Comparison of ENCODE assay signal across 18 mouse cellular contexts in the genomic region with DNA sequence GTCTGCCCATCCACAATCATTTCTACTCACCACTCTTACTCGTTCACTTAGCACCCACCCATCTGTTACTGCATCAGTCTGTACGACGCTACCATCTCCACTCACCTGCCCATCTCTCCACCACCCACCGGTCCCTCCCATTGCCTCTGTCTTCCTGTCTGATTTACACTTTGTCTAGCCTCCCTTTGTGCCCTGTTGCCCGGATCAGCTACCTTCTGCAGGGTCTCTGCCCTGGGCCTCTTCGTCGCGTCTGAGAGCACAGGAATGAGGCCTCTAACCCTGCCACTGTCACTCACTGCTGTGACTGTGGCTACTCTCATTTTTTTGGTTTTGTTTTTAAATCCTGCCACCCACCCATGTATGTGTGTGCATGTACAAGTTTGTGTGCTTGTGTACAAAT. TPM values are rescaled to one million over a fixed set of nuclear protein-coding genes. Genes with fewer than 3 reads are reported as not detected.
DNase-seq lines count a peak whose midpoint lies in the region; ATAC-seq lines count a peak whose summit lies in the region.
"Had no signal": no experiment of that assay in that cellular context is flagged by ENCODE, and none has a peak within 500 bp of the region (broad histone marks: within the 10 kb centered on the region; RNA-seq: fewer than 3 reads in every experiment).

No protein-coding gene starts in this region.

- no peaks in the 10 kb centered on the region for H3K36me3 ChIP-seq in forebrain, embryonic 13.5 days (ENCODE audit: poor library complexity, severe bottlenecking)
- H3K36me3 ChIP-seq in forebrain, embryonic 16.5 days (ENCODE audit: control insufficient read depth, insufficient read depth), result no peaks in the 10 kb centered on the region
- no peaks in the 10 kb centered on the region for H3K36me3 ChIP-seq in kidney, embryonic 16.5 days (ENCODE audit: insufficient read depth, low read length)
- H3K36me3 ChIP-seq: embryonic facial prominence, embryonic 13.5 days; heart, embryonic 12.5 days; limb, embryonic 13.5 days; liver, embryonic 15.5 days; midbrain, embryonic 13.5 days had no signal

- no peak overlapping the region for H3K9ac ChIP-seq in forebrain, embryonic 13.5 days
- no peak overlapping the region for H3K9ac ChIP-seq in forebrain, embryonic 16.5 days (replicated peaks; ENCODE audit: low read depth, low read length)
- no peak overlapping the region for H3K9ac ChIP-seq in kidney, embryonic 16.5 days (replicated peaks; ENCODE audit: low read length)
- H3K9ac ChIP-seq: embryonic facial prominence, embryonic 13.5 days; heart, embryonic 12.5 days; hindbrain, embryonic 14.5 days; limb, embryonic 13.5 days; liver, embryonic 15.5 days; midbrain, embryonic 13.5 days had no signal

- ATAC-seq in forebrain, embryonic 13.5 days, result no peak
- no peak for ATAC-seq in forebrain, embryonic 16.5 days
- peak; percentile 52; the same call in 1 of the 2 replicates for ATAC-seq in kidney, embryonic 16.5 days (ENCODE audit: low FRiP score, low TSS enrichment)
- ATAC-seq: intestine, embryonic 16.5 days; midbrain, embryonic 13.5 days had no signal

- 60% methylated on average over 8 of the region's 8 CpGs for WGBS in forebrain, embryonic 13.5 days
- WGBS in forebrain, embryonic 16.5 days, result 69% methylated on average over 8 of the region's 8 CpGs
- 36% methylated on average over 8 of the region's 8 CpGs for WGBS in kidney, embryonic 16.5 days

- peaks cover 88% of the 10 kb centered on the region for H3K4me1 ChIP-seq in forebrain, embryonic 13.5 days
- peaks cover 68% of the 10 kb centered on the region for H3K4me1 ChIP-seq in forebrain, embryonic 16.5 days (replicated peaks; ENCODE audit: control insufficient read depth, insufficient read depth, low read length)
- H3K4me1 ChIP-seq in kidney, embryonic 16.5 days (ENCODE audit: insufficient read depth, low read length), result peaks cover 56% of the 10 kb centered on the region

- no peaks in the 10 kb centered on the region for H3K27me3 ChIP-seq in forebrain, embryonic 13.5 days
- H3K27me3 ChIP-seq in forebrain, embryonic 16.5 days (replicated peaks; ENCODE audit: control insufficient read depth, insufficient read depth, low read length), result no peaks in the 10 kb centered on the region
- no peaks in the 10 kb centered on the region for H3K27me3 ChIP-seq in kidney, embryonic 16.5 days (ENCODE audit: insufficient read depth, low read length)
- H3K27me3 ChIP-seq: embryonic facial prominence, embryonic 13.5 days; heart, embryonic 12.5 days; limb, embryonic 13.5 days; liver, embryonic 15.5 days; midbrain, embryonic 13.5 days had no signal

- intact Hi-C loops in gastrocnemius, postnatal 36 days (cut with DNase I), result no loop called here

- no peak for DNase-seq in kidney, adult 8-10 months
- peak; percentile 17 for DNase-seq in thymus, postnatal 4 days
- no peak for DNase-seq in thymus, adult 18-20 months
- DNase-seq in gastrocnemius, postnatal 36 days, result no peak
- DNase-seq: B cell, adult 2 months; heart, postnatal 14 days; right cerebral cortex, postnatal 25 days had no signal

- H3K9me3 ChIP-seq in forebrain, embryonic 13.5 days (replicated peaks), result no peaks in the 10 kb centered on the region
- H3K9me3 ChIP-seq in forebrain, embryonic 16.5 days (ENCODE audit: control insufficient read depth, low read length), result no peaks in the 10 kb centered on the region
- no peaks in the 10 kb centered on the region for H3K9me3 ChIP-seq in kidney, embryonic 16.5 days (ENCODE audit: low read length)
- H3K9me3 ChIP-seq: embryonic facial prominence, embryonic 13.5 days; heart, embryonic 12.5 days; limb, embryonic 13.5 days; liver, embryonic 15.5 days; midbrain, embryonic 13.5 days had no signal

- H3K4me2 ChIP-seq in forebrain, embryonic 13.5 days, result no peak overlapping the region
- H3K4me2 ChIP-seq in forebrain, embryonic 16.5 days (ENCODE audit: low read length), result no peak overlapping the region
- no peak overlapping the region for H3K4me2 ChIP-seq in kidney, embryonic 16.5 days (replicated peaks; ENCODE audit: low read depth, low read length)
- H3K4me2 ChIP-seq: embryonic facial prominence, embryonic 13.5 days; heart, embryonic 12.5 days; hindbrain, embryonic 14.5 days; limb, embryonic 13.5 days; liver, embryonic 15.5 days; midbrain, embryonic 13.5 days had no signal

- H3K27ac ChIP-seq in forebrain, embryonic 13.5 days, result peak overlapping the region; percentile 54
- no peak overlapping the region; the same call in 1 of the 2 replicates for H3K27ac ChIP-seq in forebrain, embryonic 16.5 days (ENCODE audit: low read length)
- H3K27ac ChIP-seq in kidney, embryonic 16.5 days (ENCODE audit: low read length), result no peak overlapping the region; the same call in 1 of the 2 replicates
- H3K27ac ChIP-seq: embryonic facial prominence, embryonic 13.5 days; hindbrain, embryonic 14.5 days; limb, embryonic 13.5 days; liver, embryonic 15.5 days; macrophage; midbrain, embryonic 13.5 days had no signal

- no peak overlapping the region for H3K4me3 ChIP-seq in forebrain, embryonic 13.5 days
- no peak overlapping the region for H3K4me3 ChIP-seq in forebrain, embryonic 16.5 days (replicated peaks; ENCODE audit: low read length)
- H3K4me3 ChIP-seq in kidney, embryonic 16.5 days (ENCODE audit: low read length), result no peak overlapping the region
- H3K4me3 ChIP-seq: embryonic facial prominence, embryonic 13.5 days; heart, embryonic 12.5 days; limb, embryonic 13.5 days; liver, embryonic 15.5 days; midbrain, embryonic 13.5 days had no signal

RNA-seq across cellular contexts. Expression of gene Arvcf, which starts 36.7 kb away (rescaled TPM):
- 77.2 and 95.0 TPM in 2 replicates for polyA plus RNA-seq in forebrain, embryonic 13.5 days (2015; fragmentation: Nextera tagmentation; extraction: Ambion mirVana)
- polyA plus RNA-seq in forebrain, embryonic 16.5 days (2015; fragmentation: Nextera tagmentation; extraction: Ambion mirVana), result 58.6 and 67.8 TPM in 2 replicates
- 31.0 and 31.2 TPM in 2 replicates for polyA plus RNA-seq in kidney, embryonic 16.5 days (2015; fragmentation: Nextera tagmentation; extraction: Ambion mirVana)
- 10 to 100 TPM; 10.2 to 14.3 TPM for total RNA-seq in gastrocnemius, postnatal 36 days (2021)

RNA-seq across cellular contexts. Expression of gene Tango2, which starts 36.8 kb away (rescaled TPM):
- 59.2 and 63.2 TPM in 2 replicates for polyA plus RNA-seq in forebrain, embryonic 13.5 days (2015; fragmentation: Nextera tagmentation; extraction: Ambion mirVana)
- polyA plus RNA-seq in forebrain, embryonic 16.5 days (2015; fragmentation: Nextera tagmentation; extraction: Ambion mirVana), result 74.9 and 86.8 TPM in 2 replicates
- 29.1 and 31.0 TPM in 2 replicates for polyA plus RNA-seq in kidney, embryonic 16.5 days (2015; fragmentation: Nextera tagmentation; extraction: Ambion mirVana)
- total RNA-seq in gastrocnemius, postnatal 36 days (2021), result 10 to 100 TPM; 40.3 to 51.5 TPM

RNA-seq across cellular contexts. Expression of gene Txnrd2, which starts 41.5 kb away (rescaled TPM):
- 23.4 and 25.1 TPM in 2 replicates for polyA plus RNA-seq in forebrain, embryonic 13.5 days (2015; fragmentation: Nextera tagmentation; extraction: Ambion mirVana)
- 24.0 and 27.8 TPM in 2 replicates for polyA plus RNA-seq in forebrain, embryonic 16.5 days (2015; fragmentation: Nextera tagmentation; extraction: Ambion mirVana)
- 33.7 and 35.2 TPM in 2 replicates for polyA plus RNA-seq in kidney, embryonic 16.5 days (2015; fragmentation: Nextera tagmentation; extraction: Ambion mirVana)
- total RNA-seq in gastrocnemius, postnatal 36 days (2021), result 10 to 100 TPM; 16.4 to 17.6 TPM

RNA-seq across cellular contexts. Expression of gene Comt, which starts 42.0 kb away (rescaled TPM):
- polyA plus RNA-seq in forebrain, embryonic 13.5 days (2015; fragmentation: Nextera tagmentation; extraction: Ambion mirVana), result 64.0 and 70.1 TPM in 2 replicates
- 88.8 and 98.1 TPM in 2 replicates for polyA plus RNA-seq in forebrain, embryonic 16.5 days (2015; fragmentation: Nextera tagmentation; extraction: Ambion mirVana)
- 119 and 127 TPM in 2 replicates for polyA plus RNA-seq in kidney, embryonic 16.5 days (2015; fragmentation: Nextera tagmentation; extraction: Ambion mirVana)
- 10 to 100 TPM; 35.4 to 38.4 TPM for total RNA-seq in gastrocnemius, postnatal 36 days (2021)
